Mouse (Mus musculus): Measurements from ENCODE around the gene Sva.

Sva gene

GRCm38 (mm10) chr6:42038094-42038493 lies at the start of gene Sva:
Sva (plus strand) TSS chr6:42038394.
- no peak for DNase-seq (ENCODE audit: low read depth)
